Mouse (Mus musculus) neural tube, embryonic 11.5 days (tissue): ENCODE data around the gene Ggn. TPM values are rescaled to one million over a fixed set of nuclear protein-coding genes. Genes with fewer than 3 reads are reported as not detected.
A peak's percentile ranks its signal among the peaks of the same experiment; 100 is the strongest.

Source experiments
- ATAC-seq: fragments of 200-750 bp; cut with Nextera tagmentation; 2 replicates; pipeline ENCODE4 v1.8.0; 2017; ENCODE audit warnings: moderate number of reproducible peaks, mild to moderate bottlenecking, moderate TSS enrichment, moderate library complexity; ENCODE audit not compliant: insufficient read depth, low FRiP score, low TSS enrichment
- DNase-seq: peaks from one replicate; pipeline ENCODE4 v3.0.0-alpha.2; 2015; ENCODE audit warnings: low spot score
- H3K27ac ChIP-seq: fragments of 300-500 bp; sonication (generic); 2 replicates; pipeline ENCODE4 v1.5.1; 2014; ENCODE audit warnings: low read depth, mild to moderate bottlenecking, low read length
- H3K27me3 ChIP-seq: fragments of 300-500 bp; sonication (generic); 2 replicates; pipeline ENCODE4 v1.6.1; 2014; ENCODE audit warnings: mild to moderate bottlenecking, low read length, mixed read lengths; ENCODE audit not compliant: control insufficient read depth, insufficient read depth
- H3K36me3 ChIP-seq: fragments of 300-500 bp; sonication (generic); 2 replicates; pipeline ENCODE4 v1.6.1; 2014; ENCODE audit warnings: mild to moderate bottlenecking, low read length, moderate library complexity, mixed read lengths; ENCODE audit not compliant: control insufficient read depth, insufficient read depth
- H3K4me1 ChIP-seq: fragments of 300-500 bp; sonication (generic); 2 replicates; pipeline ENCODE4 v1.6.1; 2014; ENCODE audit warnings: low read length, mixed read lengths; ENCODE audit not compliant: control insufficient read depth, insufficient read depth
- H3K4me2 ChIP-seq: fragments of 300-500 bp; sonication (generic); 2 replicates; pipeline ENCODE4 v1.6.1; 2014; ENCODE audit warnings: low read depth, mild to moderate bottlenecking, moderate library complexity
- H3K4me3 ChIP-seq: fragments of 300-500 bp; sonication (generic); 2 replicates; pipeline ENCODE4 v1.5.1; 2014; ENCODE audit warnings: low read depth, low read length
- H3K9ac ChIP-seq: fragments of 300-500 bp; sonication (generic); 2 replicates; pipeline ENCODE4 v1.6.1; 2014; ENCODE audit warnings: mild to moderate bottlenecking, low read length
- H3K9me3 ChIP-seq: fragments of 300-500 bp; sonication (generic); 2 replicates; pipeline ENCODE4 v1.6.1; 2016; ENCODE audit warnings: low read length; ENCODE audit not compliant: control insufficient read depth
- WGBS: fragments of 180-500 bp; shearing (Covaris S2); extraction: QIAGEN DNeasy Blood & Tissue Kit; methylation state at CpG from one replicate; pipeline ENCODE4 v1.1.7; 2014; 5-methylcytosine and 5-hydroxymethylcytosine counted together
- polyA plus RNA-seq: library from polyadenylated mRNA; unstranded; fragments of >200 nt; fragmentation: Nextera tagmentation; extraction: Ambion mirVana; gene quantifications from 2 replicates; pipeline ENCODE4 v1.2.1, GENCODE M21; 2014

Gene Ggn
- polyA plus RNA-seq, 1 experiment from 2014 or later, result 0.46 TPM

DNA sequence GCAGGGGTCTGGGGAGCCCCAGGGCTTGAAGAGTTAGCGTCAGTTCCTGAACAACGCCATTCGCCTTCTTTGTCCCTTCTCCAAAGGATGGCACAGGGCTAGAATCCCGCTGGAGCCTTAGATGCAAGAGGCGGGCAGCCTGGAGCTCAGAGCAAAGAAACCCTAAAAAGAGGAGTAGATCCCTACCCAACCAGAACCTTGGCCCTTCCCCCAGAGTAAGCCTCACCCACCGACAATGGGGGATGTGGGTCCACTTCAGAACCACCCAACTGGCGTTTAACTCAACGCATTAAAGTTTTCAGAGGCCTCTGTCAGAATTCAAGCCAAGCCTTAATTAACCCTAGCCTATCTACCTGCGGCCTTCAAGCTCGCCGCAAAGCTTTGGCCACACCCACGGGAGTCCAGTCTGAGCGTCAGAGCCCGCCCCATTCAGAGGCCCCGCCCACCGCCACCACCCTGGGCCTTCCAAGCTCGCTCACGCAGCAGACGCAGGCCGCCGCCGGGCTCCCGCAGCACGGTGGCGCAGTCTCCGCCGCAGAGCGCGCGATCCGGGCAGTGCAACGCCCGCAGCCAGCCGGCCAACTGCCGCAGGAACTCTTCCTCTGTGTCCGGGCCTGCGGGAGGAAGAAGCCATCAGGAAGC lies 14.7 kb upstream of the Ggn start:
- H3K4me1 ChIP-seq, result no peaks in the 10 kb centered on the region
- peak overlapping the region; percentile 79 for H3K4me3 ChIP-seq
- H3K9ac ChIP-seq, result peak overlapping the region; percentile 83
- DNase-seq, result peak; percentile 90
- no peaks in the 10 kb centered on the region for H3K36me3 ChIP-seq
- peaks cover 7% of the 10 kb centered on the region; the same call in 1 of the 2 replicates for H3K27me3 ChIP-seq
- WGBS, result 7% methylated on average over 35 of the region's 37 CpGs
- peak overlapping the region; percentile 87 for H3K27ac ChIP-seq
- H3K9me3 ChIP-seq, result no peaks in the 10 kb centered on the region; the same call in 1 of the 2 replicates
- peak; percentile 89 for ATAC-seq
- peak overlapping the region; percentile 97 for H3K4me2 ChIP-seq

DNA sequence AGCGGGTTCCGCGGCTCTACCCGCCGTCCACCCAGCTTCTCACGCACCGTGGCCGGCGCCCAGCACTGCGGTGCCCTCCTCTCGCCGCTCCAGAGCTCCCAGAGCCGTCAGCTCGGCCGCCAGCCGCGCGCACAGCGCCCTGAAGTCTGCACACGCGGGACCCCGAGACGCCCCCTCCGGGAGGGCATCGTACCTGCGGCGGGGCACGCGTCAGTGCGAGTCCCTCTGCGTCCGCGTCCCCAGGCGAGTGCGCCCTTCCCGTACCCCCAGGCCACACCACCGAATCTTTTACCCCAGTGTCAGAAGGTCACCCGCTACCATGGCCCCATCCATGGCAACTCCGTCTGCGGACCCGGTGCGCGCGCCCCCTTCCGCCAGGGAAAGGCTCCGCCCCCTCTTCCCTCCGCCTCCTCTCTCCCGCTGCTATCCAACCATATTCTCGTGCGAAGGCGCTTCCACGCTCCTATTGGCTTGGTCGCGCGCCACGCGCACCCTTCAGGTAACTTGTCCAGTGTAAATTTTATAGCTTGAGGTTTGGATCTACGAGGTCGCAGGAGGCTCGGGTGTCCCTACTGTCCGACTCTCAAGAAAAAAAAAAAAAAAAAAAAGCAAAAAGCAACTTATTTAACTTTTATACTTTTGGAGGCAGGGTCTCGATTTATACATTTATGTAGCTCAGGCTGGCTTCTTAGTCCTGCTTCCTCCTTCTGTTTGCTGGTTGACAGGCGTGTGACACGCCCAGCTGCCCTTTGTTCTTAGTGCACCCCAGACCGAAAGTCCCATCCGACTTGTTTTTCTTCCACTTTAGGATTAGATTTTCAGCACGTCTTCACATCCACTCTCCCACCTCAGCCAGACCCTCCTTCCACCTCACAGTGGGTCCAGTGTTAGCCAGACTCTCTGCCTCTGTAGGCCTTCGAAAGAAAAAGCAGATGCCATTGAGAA lies 13.9 kb upstream of the Ggn start, which contains the start of gene Fam98c:
TSS of gene Fam98c (minus strand) at position 397 of the 945 bp plus-strand sequence.
- Histone ChIP-seq H3K4me3 (peak within 1 kb of the TSS; percentile 79), H3K27ac (peak within 1 kb of the TSS; percentile 87), H3K27me3 (peaks cover 7% of the 10 kb centered on the region; the same call in 1 of the 2 replicates), H3K4me1 (no peaks in the 10 kb centered on the region), H3K9ac (peak within 1 kb of the TSS; percentile 83), H3K9me3 (no peaks in the 10 kb centered on the region; the same call in 1 of the 2 replicates), H3K36me3 (no peaks in the 10 kb centered on the region), H3K4me2 (peak within 1 kb of the TSS; percentile 97)
- 4% methylated on average over 54 of the region's 68 CpGs for WGBS
- DNase-seq, result peak; percentile 89
- ATAC-seq, result peak; percentile 83

DNA sequence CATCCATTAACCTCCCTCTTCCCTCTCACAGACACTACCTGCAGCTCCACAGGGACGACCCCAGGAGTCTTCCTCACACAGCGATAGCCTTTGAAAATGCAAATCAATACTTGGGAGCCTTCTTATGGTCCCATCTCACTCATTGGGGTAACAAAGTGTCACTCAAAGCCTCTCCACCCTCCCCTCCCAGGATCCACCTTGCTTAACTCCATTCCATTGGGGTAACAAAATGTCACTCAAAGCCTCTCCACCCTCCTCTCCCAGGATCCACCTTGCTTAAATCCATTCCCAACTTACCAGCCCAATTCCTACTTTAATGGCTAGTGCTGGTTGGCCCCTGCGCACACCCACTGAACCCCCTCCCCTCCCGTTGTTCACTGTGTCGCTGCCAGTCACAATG lies 11.7 kb upstream of the Ggn start:
- Histone ChIP-seq H3K27ac (no peak overlapping the region), H3K4me3 (no peak overlapping the region), H3K36me3 (no peaks in the 10 kb centered on the region), H3K4me1 (no peaks in the 10 kb centered on the region), H3K4me2 (no peak overlapping the region), H3K9me3 (no peaks in the 10 kb centered on the region; the same call in 1 of the 2 replicates), H3K27me3 (peaks cover 7% of the 10 kb centered on the region; the same call in 1 of the 2 replicates), H3K9ac (no peak overlapping the region)
- WGBS, result 2% methylated on average over 5 of the region's 5 CpGs
- no peak for ATAC-seq
- DNase-seq, result no peak

DNA sequence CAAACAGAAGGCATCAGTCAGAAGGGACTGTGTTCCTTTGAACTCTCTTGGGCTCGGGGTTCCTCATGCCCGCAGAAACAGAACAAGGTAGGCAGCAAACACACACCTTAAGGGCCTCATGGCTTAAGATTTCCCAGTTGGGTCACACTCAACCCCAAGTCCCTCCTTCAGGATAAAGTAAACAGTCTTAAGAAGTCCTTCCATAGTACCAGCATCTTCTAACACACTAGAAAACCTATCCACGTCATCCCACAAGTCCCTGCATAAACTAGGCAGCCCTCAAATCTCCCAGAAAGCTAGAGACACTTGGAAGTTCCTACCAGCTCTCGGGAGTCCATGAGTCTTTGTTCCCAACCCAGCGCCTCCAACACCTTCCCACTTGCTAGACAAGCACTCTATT lies 7.7 kb upstream of the Ggn start:
- Histone ChIP-seq H3K27me3 (peaks cover 10% of the 10 kb centered on the region), H3K36me3 (no peaks in the 10 kb centered on the region), H3K4me2 (no peak overlapping the region), H3K27ac (no peak overlapping the region), H3K9ac (no peak overlapping the region), H3K4me3 (no peak overlapping the region), H3K9me3 (no peaks in the 10 kb centered on the region), H3K4me1 (no peaks in the 10 kb centered on the region)
- no peak for DNase-seq
- ATAC-seq, result no peak
- WGBS, result 67% methylated on average over 5 of the region's 5 CpGs

DNA sequence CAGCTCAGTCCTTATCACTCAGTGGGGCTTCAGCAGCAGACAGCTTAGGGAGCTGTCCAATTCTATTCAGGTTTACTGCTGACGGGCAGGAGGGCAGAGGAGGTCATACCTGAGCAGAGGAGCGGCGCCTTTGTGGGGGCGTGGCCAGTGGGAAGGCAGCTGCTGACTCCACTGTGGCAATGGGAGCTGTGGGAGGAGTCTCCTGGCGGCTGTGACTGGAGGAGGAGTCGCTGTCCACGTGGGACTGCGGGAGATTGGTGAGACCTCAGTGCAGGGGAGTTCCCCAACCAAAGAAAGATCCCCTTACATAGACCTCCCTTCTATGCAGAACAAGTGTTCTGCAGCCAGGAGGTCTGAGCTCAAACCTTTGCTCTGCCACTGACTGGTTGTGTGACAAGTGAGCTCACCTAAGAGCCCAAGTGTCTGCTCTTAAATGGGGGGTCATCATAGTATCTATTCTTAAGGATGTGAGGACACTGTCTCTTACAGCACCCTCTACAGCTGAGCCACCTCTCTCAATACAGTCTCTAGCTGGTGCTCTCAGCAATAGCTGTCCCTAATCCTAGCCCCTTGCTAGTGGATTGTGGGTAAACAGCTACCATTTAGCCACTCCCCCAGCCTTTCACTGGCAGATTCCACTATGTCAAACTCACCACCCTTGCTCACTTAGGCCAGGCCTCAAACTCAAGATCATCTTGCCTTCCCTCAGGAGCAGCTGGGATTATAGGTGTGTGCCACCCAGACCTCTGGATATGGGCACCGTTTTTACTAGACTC lies 7.1 kb upstream of the Ggn start:
- H3K4me2 ChIP-seq, result no peak overlapping the region
- no peak overlapping the region for H3K4me3 ChIP-seq
- no peaks in the 10 kb centered on the region for H3K9me3 ChIP-seq
- no peaks in the 10 kb centered on the region for H3K36me3 ChIP-seq
- ATAC-seq, result no peak
- no peak overlapping the region for H3K9ac ChIP-seq
- WGBS, result 20% methylated on average over 9 of the region's 9 CpGs
- DNase-seq, result no peak
- H3K27ac ChIP-seq, result no peak overlapping the region
- H3K4me1 ChIP-seq, result peaks cover 4% of the 10 kb centered on the region
- H3K27me3 ChIP-seq, result peaks cover 13% of the 10 kb centered on the region

DNA sequence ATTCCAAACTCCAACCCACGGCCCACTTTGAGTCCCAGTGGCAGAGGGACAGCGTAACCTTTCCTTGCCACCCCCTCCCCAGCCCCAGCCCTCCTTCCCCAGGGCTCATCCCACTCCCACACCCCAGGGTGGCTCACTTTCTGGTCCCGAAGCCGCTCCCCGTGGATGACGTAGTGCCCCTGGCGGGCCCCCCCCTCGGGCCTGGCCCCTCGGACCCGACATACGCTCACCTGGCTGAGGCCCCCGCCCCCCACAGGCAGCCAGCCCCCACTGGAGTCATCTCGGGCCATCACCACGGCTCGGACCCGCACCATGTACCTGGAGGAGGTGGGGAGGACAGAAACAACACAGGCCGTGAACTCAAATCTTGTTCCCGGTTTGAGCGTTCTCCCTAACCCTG lies 2.4 kb upstream of the Ggn start:
- 9% methylated on average over 18 of the region's 19 CpGs for WGBS
- Histone ChIP-seq H3K4me2 (peak overlapping the region; percentile 67), H3K9me3 (no peaks in the 10 kb centered on the region), H3K36me3 (no peaks in the 10 kb centered on the region), H3K27me3 (peaks cover 22% of the 10 kb centered on the region), H3K4me3 (peak overlapping the region; percentile 60), H3K4me1 (peaks cover 16% of the 10 kb centered on the region), H3K27ac (no peak overlapping the region), H3K9ac (peak overlapping the region; percentile 32; the same call in 1 of the 2 replicates)
- ATAC-seq (no peak), DNase-seq (no peak)

DNA sequence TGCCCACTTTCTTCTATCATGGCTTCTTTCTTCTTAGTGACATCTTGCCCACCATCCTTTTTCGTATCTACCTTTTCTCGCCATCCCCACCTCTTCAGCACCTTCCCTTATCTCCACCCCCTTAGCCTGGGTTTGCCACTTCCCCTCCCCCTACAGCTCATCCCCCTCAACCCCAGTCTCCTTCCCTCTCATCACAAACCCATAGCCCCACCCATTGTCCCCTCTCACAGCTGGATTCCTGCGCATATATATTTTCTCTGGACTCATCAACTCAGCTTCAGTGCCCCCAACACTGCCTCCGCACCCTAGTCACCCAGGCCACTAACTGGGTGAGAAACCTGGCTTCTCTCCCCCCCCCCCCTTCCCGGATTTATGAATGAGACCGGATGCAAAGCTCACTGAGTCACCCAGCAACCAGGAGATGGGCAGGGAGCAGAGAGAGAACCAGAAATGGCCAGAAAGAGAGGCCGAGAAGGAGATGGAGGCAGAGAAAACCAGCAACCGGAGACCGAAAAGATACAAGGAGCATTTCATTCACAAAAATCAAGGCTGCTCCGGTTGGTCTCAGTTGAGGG lies 1.8 kb upstream of the Ggn start:
- Histone ChIP-seq H3K36me3 (no peaks in the 10 kb centered on the region), H3K9ac (peak overlapping the region; percentile 68), H3K9me3 (no peaks in the 10 kb centered on the region), H3K4me2 (peak overlapping the region; percentile 67), H3K27ac (no peak overlapping the region), H3K4me3 (peak overlapping the region; percentile 60), H3K4me1 (peaks cover 16% of the 10 kb centered on the region), H3K27me3 (peaks cover 28% of the 10 kb centered on the region)
- no peak for ATAC-seq
- no peak for DNase-seq
- WGBS, result 2% methylated on average over 10 of the region's 10 CpGs

DNA sequence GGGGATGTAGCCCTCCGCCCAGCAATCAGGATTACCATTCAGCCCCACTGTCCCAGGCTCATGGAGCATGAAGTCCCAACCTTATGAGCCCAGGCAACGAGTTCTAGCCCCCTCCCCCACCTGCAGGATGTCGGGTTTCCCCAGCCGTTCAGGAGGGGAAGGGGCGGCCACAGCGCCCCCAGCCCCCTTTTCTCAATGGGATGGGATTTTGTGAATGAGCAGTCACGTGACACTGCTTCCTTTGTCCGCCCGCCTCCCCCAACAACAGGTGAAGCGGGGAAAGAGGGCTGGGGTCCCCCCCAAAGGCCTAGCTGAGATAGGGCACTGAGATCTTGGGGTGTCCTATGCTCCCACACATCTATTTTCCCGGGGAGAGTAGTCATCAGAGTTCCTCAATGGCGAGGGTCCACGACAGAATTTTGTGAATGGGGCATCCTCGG lies 1.2 kb upstream of the Ggn start:
- Histone ChIP-seq H3K36me3 (peaks cover 3% of the 10 kb centered on the region; the same call in 1 of the 2 replicates), H3K27me3 (peaks cover 34% of the 10 kb centered on the region), H3K27ac (peak overlapping the region; percentile 74), H3K9me3 (no peaks in the 10 kb centered on the region), H3K4me3 (peak overlapping the region; percentile 60), H3K4me2 (peak overlapping the region; percentile 67), H3K4me1 (peaks cover 16% of the 10 kb centered on the region), H3K9ac (peak overlapping the region; percentile 68)
- WGBS, result under 1% methylated on average over 14 of the region's 14 CpGs
- ATAC-seq (0 out of 2 replicates have a peak, but pooled peaks have one; percentile 1), DNase-seq (peak; percentile 67)
